Mouse (Mus musculus) midbrain, embryonic 12.5 days (tissue): ENCODE results near the gene Tango6. TPM values are rescaled to one million over a fixed set of nuclear protein-coding genes. Genes with fewer than 3 reads are reported as not detected.
"Not testable (repeated sequence)": the region's sequence is repeated elsewhere in the genome, so short reads cannot be mapped to it uniquely, and the experiment has no call there.

Source experiments
- ATAC-seq: fragments of 200-750 bp; cut with Nextera tagmentation; 2 replicates; pipeline ENCODE4 v1.8.0; 2017; ENCODE audit warnings: low read depth, moderate TSS enrichment, moderate library complexity; ENCODE audit not compliant: low FRiP score
- H3K27ac ChIP-seq: fragments of 300-500 bp; sonication (generic); replicated peaks from 2 replicates; pipeline ENCODE4 v1.5.1; 2016; ENCODE audit warnings: mild to moderate bottlenecking
- H3K27me3 ChIP-seq: fragments of 300-500 bp; sonication (generic); 2 replicates; pipeline ENCODE4 v1.6.1; 2016; ENCODE audit warnings: mild to moderate bottlenecking
- H3K36me3 ChIP-seq: fragments of 300-500 bp; sonication (generic); 2 replicates; pipeline ENCODE4 v1.6.1; 2016
- H3K4me1 ChIP-seq: fragments of 300-500 bp; sonication (generic); 2 replicates; pipeline ENCODE4 v1.6.1; 2016
- H3K4me2 ChIP-seq: fragments of 300-500 bp; sonication (generic); replicated peaks from 2 replicates; pipeline ENCODE4 v1.6.1; 2016; ENCODE audit warnings: mild to moderate bottlenecking, moderate library complexity
- H3K4me3 ChIP-seq: fragments of 300-500 bp; sonication (generic); 2 replicates; pipeline ENCODE4 v1.5.1; 2016; ENCODE audit warnings: mild to moderate bottlenecking
- H3K9ac ChIP-seq: fragments of 300-500 bp; sonication (generic); replicated peaks from 2 replicates; pipeline ENCODE4 v1.6.1; 2016; ENCODE audit warnings: mild to moderate bottlenecking, moderate library complexity
- H3K9me3 ChIP-seq: fragments of 300-500 bp; sonication (generic); 2 replicates; pipeline ENCODE4 v1.6.1; 2016; ENCODE audit warnings: mild to moderate bottlenecking
- WGBS: fragments of 180-500 bp; shearing (Covaris S2); methylation state at CpG from one replicate; pipeline ENCODE4 v1.1.7; 2016; 5-methylcytosine and 5-hydroxymethylcytosine counted together
- polyA plus RNA-seq: library from polyadenylated mRNA; unstranded; fragments of >200 nt; fragmentation: Nextera tagmentation; extraction: Ambion mirVana; gene quantifications from 2 replicates; pipeline ENCODE4 v1.2.1, GENCODE M21; 2016

The Tango6 gene
- polyA plus RNA-seq, 1 experiment from 2014 or later = 10.8 TPM

DNA sequence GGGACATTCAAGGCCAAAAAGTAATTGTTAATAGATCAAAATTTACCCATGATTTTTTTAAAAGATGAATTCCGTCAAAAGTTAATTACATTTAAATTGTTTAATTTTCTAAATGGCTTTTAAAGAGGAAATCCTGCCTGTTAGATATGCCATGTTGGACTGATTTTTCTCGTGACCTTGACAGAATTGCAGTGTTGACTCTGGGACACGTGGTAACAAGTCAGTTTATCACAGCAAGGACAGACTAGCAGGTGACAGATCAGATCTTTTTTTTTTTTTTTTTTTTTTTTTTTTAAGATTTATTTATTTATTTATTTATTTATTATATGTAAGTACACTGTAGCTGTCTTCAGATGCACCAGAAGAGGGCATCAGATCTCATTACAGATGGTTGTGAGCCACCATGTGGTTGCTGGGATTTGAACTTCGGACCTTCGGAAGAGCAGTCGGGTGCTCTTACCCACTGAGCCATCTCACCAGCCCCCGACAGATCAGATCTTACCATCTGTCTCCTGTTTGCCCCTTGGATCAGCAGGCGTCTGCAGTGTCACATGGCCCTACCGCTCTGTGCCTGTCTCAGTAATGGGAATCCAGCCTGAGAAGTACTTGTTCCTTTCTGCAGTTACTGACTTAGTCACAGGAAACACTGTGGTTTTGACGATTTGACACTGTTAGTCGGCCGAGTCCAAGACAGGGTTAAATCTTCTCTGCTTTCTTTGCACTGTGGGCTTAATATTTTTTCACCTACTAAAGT lies 119.7 kb downstream of the Tango6 start:
- H3K9ac ChIP-seq, H3K36me3 ChIP-seq, ATAC-seq, H3K27ac ChIP-seq, H3K4me2 ChIP-seq, H3K9me3 ChIP-seq, H3K27me3 ChIP-seq, H3K4me1 ChIP-seq, H3K4me3 ChIP-seq: not testable (repeated sequence)
- 85% methylated on average over 12 of the region's 12 CpGs for WGBS

DNA sequence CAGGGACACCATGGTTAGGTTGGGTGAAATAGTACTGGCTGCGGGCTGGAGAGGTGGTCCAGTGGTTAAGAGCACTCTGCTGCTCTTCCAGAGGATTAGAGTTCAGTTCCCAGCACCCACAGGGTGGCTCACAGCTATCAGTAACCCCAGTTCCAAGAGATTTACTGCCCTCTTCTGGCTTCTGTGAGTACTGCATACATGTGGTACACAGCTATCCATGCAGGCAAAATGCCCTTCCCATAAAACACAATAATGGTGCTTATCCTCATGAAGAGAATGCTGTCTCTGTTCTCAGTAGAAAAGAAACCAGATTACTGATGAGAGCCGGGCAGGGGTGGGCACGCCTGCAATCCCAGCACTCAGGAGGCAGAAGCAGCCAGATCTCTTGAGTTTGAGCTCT lies 123.0 kb downstream of the Tango6 start:
- 87% methylated on average over 3 of the region's 3 CpGs for WGBS
- Histone ChIP-seq H3K4me3 (no peak overlapping the region), H3K9ac (no peak overlapping the region), H3K27ac (no peak overlapping the region), H3K4me2 (no peak overlapping the region), H3K9me3 (no peaks in the 10 kb centered on the region), H3K27me3 (no peaks in the 10 kb centered on the region), H3K36me3 (peaks cover 8% of the 10 kb centered on the region; the same call in 1 of the 2 replicates), H3K4me1 (no peaks in the 10 kb centered on the region)
- no peak for ATAC-seq

DNA sequence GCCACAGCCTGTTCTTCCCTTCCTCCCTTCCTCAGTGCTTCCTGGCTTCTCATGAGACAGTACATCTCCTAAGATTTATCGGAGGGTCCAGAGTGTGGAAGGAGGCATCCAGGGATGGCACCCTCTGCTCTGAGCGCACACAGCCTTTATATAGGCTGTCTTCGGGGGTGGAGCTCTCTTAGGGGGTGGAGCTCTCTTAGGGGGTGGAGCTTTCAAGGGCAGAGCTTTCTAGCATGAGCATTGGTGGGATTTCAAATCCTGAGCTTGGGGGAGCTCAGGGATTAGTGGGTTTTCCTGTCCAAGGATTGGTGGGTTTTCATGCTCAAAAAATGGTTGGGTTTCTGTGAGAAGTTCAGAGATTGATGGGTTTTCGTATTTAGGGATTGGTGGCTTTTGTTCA lies 124.6 kb downstream of the Tango6 start:
- Histone ChIP-seq H3K36me3 (peaks cover 11% of the 10 kb centered on the region; the same call in 1 of the 2 replicates), H3K4me1 (no peaks in the 10 kb centered on the region), H3K27ac (no peak overlapping the region), H3K9ac (no peak overlapping the region), H3K4me2 (no peak overlapping the region), H3K4me3 (no peak overlapping the region), H3K27me3 (no peaks in the 10 kb centered on the region), H3K9me3 (no peaks in the 10 kb centered on the region)
- 86% methylated on average over 4 of the region's 4 CpGs for WGBS
- ATAC-seq = no peak

DNA sequence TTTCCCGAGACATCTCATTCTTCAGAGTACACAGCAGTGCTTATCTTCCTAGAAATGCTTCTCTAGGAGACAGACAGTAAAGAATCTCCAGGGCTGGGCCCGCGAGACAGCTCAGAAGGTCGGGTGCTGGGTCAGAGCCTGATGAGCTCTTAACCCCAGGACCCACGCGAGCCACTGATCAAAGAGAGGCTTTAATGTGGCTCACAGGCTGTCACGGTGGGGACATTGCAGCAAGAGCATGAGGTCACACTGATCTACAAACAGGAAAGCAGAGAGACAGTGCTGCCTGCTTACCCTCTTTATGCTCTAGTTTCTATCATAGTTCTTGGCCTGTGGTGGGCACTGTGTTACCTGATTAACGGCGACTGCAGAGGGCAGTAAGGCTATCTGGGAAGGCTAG lies 126.9 kb downstream of the Tango6 start:
- no peak overlapping the region for H3K4me3 ChIP-seq
- H3K9ac ChIP-seq = no peak overlapping the region
- H3K27me3 ChIP-seq = no peaks in the 10 kb centered on the region
- ATAC-seq = no peak
- 18% methylated on average over 9 of the region's 9 CpGs for WGBS
- H3K27ac ChIP-seq = no peak overlapping the region
- no peaks in the 10 kb centered on the region for H3K4me1 ChIP-seq
- no peaks in the 10 kb centered on the region for H3K9me3 ChIP-seq
- H3K36me3 ChIP-seq = peaks cover 11% of the 10 kb centered on the region; the same call in 1 of the 2 replicates
- H3K4me2 ChIP-seq = no peak overlapping the region

DNA sequence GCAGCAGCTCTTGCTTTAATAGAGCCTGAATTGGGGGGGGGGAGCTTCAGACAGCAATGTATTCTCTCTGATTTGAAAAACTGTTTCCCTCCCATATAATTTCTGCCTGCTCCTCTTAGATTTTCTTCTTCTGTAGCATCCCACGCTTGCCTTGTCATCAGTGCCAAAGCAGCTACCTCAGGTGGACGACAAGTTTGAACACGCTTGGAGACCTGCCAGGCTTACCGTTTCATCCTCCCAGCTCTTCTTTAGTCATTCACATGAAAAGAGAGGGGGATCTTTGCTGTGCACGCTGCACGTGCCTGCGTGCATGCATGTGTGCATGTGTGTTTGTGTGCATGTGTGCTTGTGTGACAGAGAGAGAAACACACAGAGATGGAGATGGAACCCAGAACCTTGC lies 127.5 kb downstream of the Tango6 start:
- H3K27me3 ChIP-seq = no peaks in the 10 kb centered on the region
- H3K9ac ChIP-seq = no peak overlapping the region
- no peak overlapping the region for H3K4me3 ChIP-seq
- H3K4me1 ChIP-seq = no peaks in the 10 kb centered on the region
- WGBS = 91% methylated on average over 7 of the region's 7 CpGs
- no peak overlapping the region for H3K4me2 ChIP-seq
- no peak overlapping the region for H3K27ac ChIP-seq
- H3K9me3 ChIP-seq = no peaks in the 10 kb centered on the region
- peaks cover 11% of the 10 kb centered on the region; the same call in 1 of the 2 replicates for H3K36me3 ChIP-seq
- no peak for ATAC-seq

DNA sequence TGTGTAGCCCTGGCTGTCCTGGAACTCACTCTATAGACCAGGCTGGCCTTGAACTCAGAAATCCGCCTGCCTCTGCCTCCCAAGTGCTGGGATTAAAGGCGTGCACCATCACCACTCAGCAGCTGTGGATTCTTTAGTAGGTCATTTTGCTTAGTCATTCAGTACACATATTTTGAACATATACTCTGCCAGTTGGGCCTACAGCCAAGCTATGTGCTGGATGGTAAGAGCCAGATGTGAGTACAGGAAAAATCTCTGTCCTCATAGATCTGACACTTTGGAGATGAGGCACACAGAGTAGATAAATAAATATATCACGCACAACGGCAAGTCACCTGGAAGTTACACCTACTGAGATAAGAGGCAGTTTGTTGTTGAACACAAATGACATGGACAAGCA lies 129.7 kb downstream of the Tango6 start:
- H3K27ac ChIP-seq = no peak overlapping the region
- H3K4me3 ChIP-seq = no peak overlapping the region
- no peaks in the 10 kb centered on the region for H3K27me3 ChIP-seq
- peaks cover 8% of the 10 kb centered on the region; the same call in 1 of the 2 replicates for H3K36me3 ChIP-seq
- no peaks in the 10 kb centered on the region for H3K9me3 ChIP-seq
- H3K4me2 ChIP-seq = no peak overlapping the region
- no peak for ATAC-seq
- peaks cover 9% of the 10 kb centered on the region; the same call in 1 of the 2 replicates for H3K4me1 ChIP-seq
- H3K9ac ChIP-seq = no peak overlapping the region
- 95% methylated on average over 4 of the region's 4 CpGs for WGBS

DNA sequence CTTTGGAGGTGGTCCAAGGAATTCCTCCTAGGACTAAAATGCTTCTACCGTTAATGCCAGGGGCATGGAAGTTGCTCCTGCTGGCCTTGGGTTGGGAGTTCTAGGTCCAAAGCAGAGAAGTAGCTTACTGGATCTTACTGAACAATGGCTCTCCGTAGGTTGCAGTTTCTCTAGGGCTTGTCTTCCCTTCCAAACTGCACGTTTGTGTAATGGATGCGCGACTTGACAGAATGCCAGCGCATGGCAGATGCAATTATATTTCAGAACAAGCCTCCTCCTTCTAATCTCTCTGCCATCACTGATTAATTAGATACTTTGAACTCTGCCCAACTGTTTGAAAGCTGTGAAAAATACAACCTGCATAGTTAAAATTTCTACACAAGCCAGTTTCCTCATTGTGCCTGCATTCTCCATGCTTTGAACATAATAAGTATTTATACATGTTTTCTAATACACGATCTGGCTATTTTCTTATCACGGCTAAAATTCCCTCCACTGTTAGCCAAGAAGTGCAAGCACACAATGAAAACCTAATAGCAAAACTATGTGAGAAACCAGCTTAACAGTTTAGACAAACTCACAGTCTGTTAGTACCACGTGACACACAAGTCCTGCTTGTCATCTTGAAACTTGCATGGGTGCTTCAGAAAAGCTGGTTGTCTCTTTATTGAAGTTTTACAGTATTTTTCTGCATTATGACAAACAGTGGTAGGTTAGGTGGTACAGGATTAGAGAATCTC lies 133.7 kb downstream of the Tango6 start:
- 84% methylated on average over 9 of the region's 9 CpGs for WGBS
- Histone ChIP-seq H3K4me2 (no peak overlapping the region), H3K4me3 (no peak overlapping the region), H3K9me3 (no peaks in the 10 kb centered on the region), H3K27me3 (no peaks in the 10 kb centered on the region), H3K36me3 (no peaks in the 10 kb centered on the region), H3K4me1 (peaks cover 13% of the 10 kb centered on the region; the same call in 1 of the 2 replicates), H3K27ac (no peak overlapping the region), H3K9ac (no peak overlapping the region)
- ATAC-seq = no peak

DNA sequence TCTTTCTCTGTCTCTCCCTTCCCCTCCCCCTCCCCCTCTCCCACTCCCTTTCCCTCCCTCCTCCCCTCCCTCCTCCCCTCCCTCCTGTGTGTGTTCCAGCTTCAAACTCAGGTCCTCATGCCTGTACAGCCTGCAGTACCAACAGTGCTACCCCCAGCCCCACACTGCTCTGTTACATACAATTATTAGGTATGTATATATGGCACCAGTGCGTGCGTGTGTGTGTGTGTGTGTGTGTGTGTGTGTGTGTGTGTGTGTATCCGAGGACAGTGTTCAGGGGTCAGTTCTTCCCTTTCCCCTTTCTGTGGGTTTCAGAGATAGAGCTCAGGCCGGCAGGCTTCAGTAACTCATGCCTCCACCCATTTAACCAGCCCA lies 134.3 kb downstream of the Tango6 start:
- Histone ChIP-seq H3K4me2 (no peak overlapping the region), H3K27me3 (no peaks in the 10 kb centered on the region), H3K27ac (no peak overlapping the region), H3K4me3 (no peak overlapping the region), H3K4me1 (peaks cover 13% of the 10 kb centered on the region; the same call in 1 of the 2 replicates), H3K9ac (no peak overlapping the region), H3K36me3 (no peaks in the 10 kb centered on the region), H3K9me3 (no peaks in the 10 kb centered on the region)
- no peak for ATAC-seq
- 69% methylated on average over 4 of the region's 4 CpGs for WGBS

DNA sequence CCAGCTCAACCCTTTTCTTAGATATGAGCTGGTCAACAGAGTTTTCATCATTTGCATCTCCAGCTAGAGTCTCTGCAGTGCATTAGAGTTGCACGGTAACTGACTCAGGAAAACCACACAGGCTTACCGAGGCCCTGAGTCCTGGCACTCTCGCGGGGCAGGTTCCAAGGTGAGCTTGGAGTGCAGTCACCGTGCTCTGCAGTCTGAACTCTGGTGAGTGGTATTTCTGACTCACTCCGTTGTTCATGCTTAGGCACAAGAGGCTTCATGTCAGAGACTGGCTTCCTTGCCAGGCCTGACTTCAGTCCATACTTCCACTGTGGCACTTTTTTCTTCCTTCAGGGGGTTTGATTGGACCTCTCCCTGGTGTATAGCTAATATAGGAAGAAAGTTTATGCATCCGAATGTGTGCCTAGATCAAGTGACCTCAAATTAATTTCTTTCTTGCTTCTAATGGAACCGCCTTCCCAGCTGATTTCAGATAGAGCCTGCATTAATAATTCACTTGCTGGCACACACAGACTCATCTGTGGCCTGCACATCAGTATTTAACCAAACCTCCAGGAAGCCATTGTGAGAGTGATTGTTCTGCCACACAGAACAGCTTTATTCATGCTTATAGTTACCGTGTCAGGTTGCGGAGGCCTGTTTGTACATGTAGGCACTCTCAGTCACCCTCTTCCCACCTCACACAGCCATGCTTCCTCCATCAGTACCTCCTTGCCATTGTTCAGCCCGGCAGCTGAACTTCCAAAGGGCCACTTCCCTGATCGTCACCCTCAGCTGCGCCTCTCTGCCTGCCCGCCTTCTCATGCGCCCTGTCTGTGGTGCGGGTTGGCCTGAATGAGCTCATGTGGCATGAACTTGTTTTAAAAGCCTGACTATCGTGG lies 136.0 kb downstream of the Tango6 start:
- no peak for ATAC-seq
- Histone ChIP-seq H3K27me3 (no peaks in the 10 kb centered on the region), H3K4me2 (no peak overlapping the region), H3K4me1 (peaks cover 13% of the 10 kb centered on the region; the same call in 1 of the 2 replicates), H3K9me3 (no peaks in the 10 kb centered on the region), H3K36me3 (no peaks in the 10 kb centered on the region), H3K9ac (no peak overlapping the region), H3K4me3 (no peak overlapping the region), H3K27ac (no peak overlapping the region)
- 86% methylated on average over 17 of the region's 17 CpGs for WGBS

DNA sequence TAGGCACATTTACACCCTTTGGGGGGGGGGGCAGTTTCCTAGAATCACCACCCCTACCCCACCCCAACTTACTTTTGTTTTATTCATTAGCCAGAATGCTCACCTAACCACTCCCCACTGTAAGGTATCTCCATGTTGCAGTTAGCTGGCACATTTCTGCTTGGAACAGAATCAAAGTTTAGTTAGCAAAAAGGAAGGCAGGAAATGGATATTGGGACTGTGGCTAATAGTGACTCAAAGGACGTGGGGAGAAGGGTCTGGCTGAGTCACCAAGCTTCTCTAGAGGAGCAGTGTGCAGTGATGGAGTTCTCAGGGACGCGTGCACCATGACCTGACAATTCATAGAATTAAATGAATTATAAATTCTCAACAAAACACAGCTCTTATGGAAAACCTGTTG lies 136.7 kb downstream of the Tango6 start:
- ATAC-seq = no peak
- Histone ChIP-seq H3K4me1 (peaks cover 13% of the 10 kb centered on the region; the same call in 1 of the 2 replicates), H3K4me3 (no peak overlapping the region), H3K9ac (no peak overlapping the region), H3K27me3 (no peaks in the 10 kb centered on the region), H3K4me2 (no peak overlapping the region), H3K36me3 (no peaks in the 10 kb centered on the region), H3K27ac (no peak overlapping the region), H3K9me3 (no peaks in the 10 kb centered on the region)
- WGBS = 89% methylated on average over 3 of the region's 3 CpGs

DNA sequence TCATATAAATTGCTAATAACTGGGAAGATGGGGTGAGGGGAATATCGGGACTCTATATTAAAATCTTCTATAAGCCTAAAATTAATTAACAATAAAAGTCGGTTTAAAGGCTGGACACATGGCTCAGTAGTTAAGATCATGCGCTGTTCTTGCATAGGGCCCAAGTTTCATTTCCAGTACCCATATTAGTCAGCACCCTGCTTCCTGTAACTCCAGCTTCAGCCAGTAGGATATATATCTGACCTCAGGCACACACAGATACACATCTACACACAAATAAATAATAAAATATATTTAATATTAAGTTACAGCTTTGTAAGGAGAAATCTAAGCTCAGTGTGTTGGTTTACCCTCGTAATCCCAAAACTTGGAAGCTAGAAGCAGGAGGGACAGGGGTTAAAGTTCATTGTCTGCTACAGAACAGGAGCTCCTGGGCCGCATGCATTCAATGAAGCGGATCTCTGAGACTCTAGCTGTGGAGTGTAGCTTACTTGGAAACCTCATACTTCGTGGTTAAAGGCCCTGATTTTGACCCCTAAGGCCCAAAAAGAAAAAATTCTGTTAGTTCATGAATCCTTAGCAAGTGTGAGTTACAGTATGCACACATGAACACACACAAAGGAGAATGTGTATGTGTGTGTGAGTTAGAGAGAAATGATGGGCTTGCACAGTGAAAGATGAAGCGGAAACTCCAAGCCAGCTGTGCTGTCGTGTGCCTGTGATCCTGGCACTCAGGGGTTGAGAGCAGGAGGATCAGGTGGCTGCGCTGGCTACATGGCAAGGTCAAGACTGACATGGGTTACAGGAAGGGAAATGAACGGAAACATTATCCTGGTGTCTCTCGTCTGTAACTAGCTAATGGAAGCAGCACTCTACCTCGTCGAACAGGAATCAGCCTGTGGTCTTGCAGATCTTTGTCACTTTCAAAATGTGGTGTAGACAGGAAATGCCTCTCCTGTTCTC lies 138.0 kb downstream of the Tango6 start:
- no peak overlapping the region for H3K4me2 ChIP-seq
- H3K4me3 ChIP-seq = no peak overlapping the region
- no peaks in the 10 kb centered on the region for H3K9me3 ChIP-seq
- no peaks in the 10 kb centered on the region for H3K36me3 ChIP-seq
- H3K9ac ChIP-seq = no peak overlapping the region
- no peaks in the 10 kb centered on the region for H3K27me3 ChIP-seq
- ATAC-seq = no peak
- WGBS = 89% methylated on average over 14 of the region's 14 CpGs
- H3K4me1 ChIP-seq = peaks cover 13% of the 10 kb centered on the region; the same call in 1 of the 2 replicates
- no peak overlapping the region for H3K27ac ChIP-seq
